Mouse (Mus musculus): Measurements from ENCODE around the gene Emsy. TPM values are rescaled to one million over a fixed set of nuclear protein-coding genes. Genes with fewer than 3 reads are reported as not detected.

The Emsy gene
- polyA plus RNA-seq, 1 experiment from 2014 or later, result 34.0 TPM

- DNase-seq (ENCODE audit: low spot score), result peak; percentile 42
Measured at GRCm38 (mm10) chr7:98537967-98538573, 118.5 kb downstream of the Emsy start.

GRCm38 (mm10) chr7:98537210-98537966 is 119.2 kb downstream of the Emsy start:
- ATAC-seq (ENCODE audit: low read depth) (peak; percentile 64; the same call in 1 of the 2 replicates), DNase-seq (ENCODE audit: low spot score) (peak; percentile 84)
- H3K4me1 ChIP-seq (ENCODE audit: control insufficient read depth, insufficient read depth, low read length), result peaks cover 17% of the 10 kb centered on the region
- H3K4me3 ChIP-seq (ENCODE audit: low read depth, low read length), result no peak overlapping the region
- 22% methylated on average over 9 of the region's 10 CpGs for WGBS
- H3K27me3 ChIP-seq (replicated peaks; ENCODE audit: control insufficient read depth, insufficient read depth, low read length), result no peaks in the 10 kb centered on the region
- H3K9me3 ChIP-seq (ENCODE audit: control insufficient read depth, low read length), result no peaks in the 10 kb centered on the region
- H3K27ac ChIP-seq (replicated peaks; ENCODE audit: low read depth, low read length), result peak overlapping the region; percentile 64
- H3K4me2 ChIP-seq (ENCODE audit: low read depth, low read length), result no peak overlapping the region
- H3K36me3 ChIP-seq (ENCODE audit: control insufficient read depth, insufficient read depth, low read length), result no peaks in the 10 kb centered on the region
- H3K9ac ChIP-seq (ENCODE audit: low read depth, low read length), result no peak overlapping the region

More at GRCm38 (mm10) chr7:98537967-98538573, 118.5 kb downstream of the Emsy start:
- H3K27me3 ChIP-seq (replicated peaks; ENCODE audit: control insufficient read depth, insufficient read depth, low read length), result no peaks in the 10 kb centered on the region
- no peak overlapping the region for H3K9ac ChIP-seq (ENCODE audit: low read depth, low read length)
- no peaks in the 10 kb centered on the region for H3K36me3 ChIP-seq (ENCODE audit: control insufficient read depth, insufficient read depth, low read length)
- H3K4me2 ChIP-seq (ENCODE audit: low read depth, low read length), result no peak overlapping the region
- ATAC-seq (ENCODE audit: low read depth), result peak; percentile 38
- no peak overlapping the region for H3K4me3 ChIP-seq (ENCODE audit: low read depth, low read length)
- H3K9me3 ChIP-seq (ENCODE audit: control insufficient read depth, low read length), result no peaks in the 10 kb centered on the region
- WGBS, result 27% methylated on average over 8 of the region's 8 CpGs
- H3K27ac ChIP-seq (replicated peaks; ENCODE audit: low read depth, low read length), result peak overlapping the region; percentile 64
- H3K4me1 ChIP-seq (ENCODE audit: control insufficient read depth, insufficient read depth, low read length), result peaks cover 17% of the 10 kb centered on the region

Other genes with a start within 250 kb of the Emsy start
- gene Gucy2d, start 216.4 kb downstream of the Emsy start, polyA plus RNA-seq (2014; fragmentation: Nextera tagmentation; extraction: Ambion mirVana), result 0.31 TPM in 1 of 2 replicates, not detected in the other
- 9.7 and 10.6 TPM in 2 replicates for gene Lrrc32, start 167.5 kb downstream of the Emsy start, polyA plus RNA-seq (2014; fragmentation: Nextera tagmentation; extraction: Ambion mirVana)
- 58.0 and 60.3 TPM in 2 replicates for gene Thap12, start 46.3 kb upstream of the Emsy start, polyA plus RNA-seq (2014; fragmentation: Nextera tagmentation; extraction: Ambion mirVana)
- 20.1 and 20.2 TPM in 2 replicates for gene Wnt11, start 178.3 kb upstream of the Emsy start, polyA plus RNA-seq (2014; fragmentation: Nextera tagmentation; extraction: Ambion mirVana)